In genomic region chr16:85762052-85762665, GRCm38 (mm10) we compare ENCODE assay signal across 15 mouse cellular contexts. TPM values are rescaled to one million over a fixed set of nuclear protein-coding genes. Genes with fewer than 3 reads are reported as not detected.
"Had no signal": no experiment of that assay in that cellular context is flagged by ENCODE, and none has a peak within 500 bp of the region (broad histone marks: within the 10 kb centered on the region; RNA-seq: fewer than 3 reads in every experiment).

No protein-coding gene starts in this region.

- DNase-seq: kidney, adult 8-10 months; kidney, postnatal 36 days; layer of hippocampus, adult 9-11 months; liver; liver, embryonic 13.5 days; liver, postnatal 0 days; midbrain, embryonic 14.5 days; right cerebral cortex, postnatal 4 days; spleen, adult 18-20 months; thymus, adult 18-20 months; thymus, postnatal 14 days had no signal

- H3K9me3 ChIP-seq: limb, embryonic 12.5 days; liver, embryonic 13.5 days; neural tube, embryonic 12.5 days had no signal

- H3K27me3 ChIP-seq: limb, embryonic 12.5 days; liver, embryonic 13.5 days; neural tube, embryonic 12.5 days had no signal

- H3K4me1 ChIP-seq: liver, embryonic 13.5 days; neural tube, embryonic 12.5 days had no signal

- H3K27ac ChIP-seq: limb, embryonic 12.5 days; liver, embryonic 13.5 days; neural tube, embryonic 12.5 days had no signal

- H3K36me3 ChIP-seq: limb, embryonic 12.5 days; liver, embryonic 13.5 days; neural tube, embryonic 12.5 days had no signal

- ATAC-seq: liver, postnatal 0 days had no signal

- H3K9ac ChIP-seq: limb, embryonic 12.5 days; liver, embryonic 13.5 days; liver, postnatal 0 days; neural tube, embryonic 12.5 days had no signal

- H3K4me3 ChIP-seq: limb, embryonic 12.5 days; liver, embryonic 13.5 days; neural tube, embryonic 12.5 days had no signal

- H3K4me2 ChIP-seq: limb, embryonic 12.5 days; liver, embryonic 13.5 days; neural tube, embryonic 12.5 days had no signal

RNA-seq across cellular contexts. Expression of gene Adamts1, which starts 40.8 kb away (rescaled TPM):
- total RNA-seq: monocyte, adult 5-6 weeks; neutrophil, adult 5-6 weeks had no signal
